Mouse (Mus musculus) thymus, adult 2 months (tissue): ENCODE results near the gene Hhatl. TPM values are rescaled to one million over a fixed set of nuclear protein-coding genes. Genes with fewer than 3 reads are reported as not detected.

Experiments
- DNase-seq: peaks from one replicate; pipeline ENCODE4 v3.0.0; 2021
- H3K27ac ChIP-seq: fragments of 200-500 bp; 2 replicates; pipeline ENCODE4 v1.5.1; 2012; ENCODE audit warnings: low read length, control low read depth; ENCODE audit not compliant: control insufficient read depth, insufficient read depth
- H3K27me3 ChIP-seq: fragments of 200-500 bp; 2 replicates; pipeline ENCODE4 v1.6.1; 2012; ENCODE audit warnings: mild to moderate bottlenecking, low read length, moderate library complexity, mixed read lengths; ENCODE audit not compliant: control insufficient read depth, insufficient read depth
- H3K36me3 ChIP-seq: fragments of 200-500 bp; 2 replicates; pipeline ENCODE4 v1.6.1; 2012; ENCODE audit warnings: mild to moderate bottlenecking, low read length, moderate library complexity; ENCODE audit not compliant: control insufficient read depth, insufficient read depth
- H3K4me1 ChIP-seq: fragments of 200-500 bp; replicated peaks from 2 replicates; pipeline ENCODE4 v1.6.1; 2012; ENCODE audit warnings: low read length; ENCODE audit not compliant: control insufficient read depth, insufficient read depth
- H3K4me3 ChIP-seq: fragments of 200-500 bp; 2 replicates; pipeline ENCODE4 v1.5.1; 2012; ENCODE audit warnings: mild to moderate bottlenecking, low read length, control low read depth, moderate library complexity; ENCODE audit not compliant: control insufficient read depth, insufficient read depth
- CTCF ChIP-seq: fragments of 200-500 bp; IDR thresholded peaks from 2 replicates; pipeline ENCODE4 v1.5.1; 2012; ENCODE audit warnings: mild to moderate bottlenecking, control low read depth, low read length, moderate library complexity, borderline replicate concordance; ENCODE audit not compliant: control insufficient read depth, poor library complexity, insufficient read depth; ENCODE audit errors: extremely low read depth
- POLR2A ChIP-seq: fragments of 200-500 bp; IDR thresholded peaks from 2 replicates; pipeline ENCODE4 v1.6.1; 2012; ENCODE audit warnings: mild to moderate bottlenecking, low read length, control low read depth, moderate library complexity; ENCODE audit not compliant: control insufficient read depth, poor library complexity, insufficient read depth; ENCODE audit errors: extremely low read depth
- WGBS: fragments of 180-500 bp; shearing (Covaris S2); methylation state at CpG from one replicate; pipeline ENCODE4 v1.1.7; 2018; 5-methylcytosine and 5-hydroxymethylcytosine counted together
- polyA plus RNA-seq: library from polyadenylated mRNA; depleted of rRNA; stranded (reverse); fragments of >200 nt; gene quantifications from 2 replicates; pipeline ENCODE4 v1.2.3, GENCODE M21; 2012

Hhatl gene
- polyA plus RNA-seq, 1 experiment = 12.5 TPM

GRCm38 (mm10) chr9:121820765-121821164, 28.5 kb upstream of the Hhatl start:
- TF ChIP-seq POLR2A (no peak), CTCF (no peak)
- no peak for DNase-seq
- no peaks in the 10 kb centered on the region for H3K4me1 ChIP-seq
- H3K27me3 ChIP-seq = no peaks in the 10 kb centered on the region
- no peak overlapping the region for H3K4me3 ChIP-seq
- H3K36me3 ChIP-seq = no peaks in the 10 kb centered on the region
- no peak overlapping the region for H3K27ac ChIP-seq
- 86% methylated on average over 5 of the region's 5 CpGs for WGBS

GRCm38 (mm10) chr9:121819771-121820471, 27.6 kb upstream of the Hhatl start:
- H3K27ac ChIP-seq = no peak overlapping the region
- DNase-seq = no peak

GRCm38 (mm10) chr9:121819073-121819770, 26.9 kb upstream of the Hhatl start:
- no peak for DNase-seq
- Histone ChIP-seq H3K4me1 (no peaks in the 10 kb centered on the region), H3K27me3 (no peaks in the 10 kb centered on the region), H3K4me3 (no peak overlapping the region), H3K36me3 (no peaks in the 10 kb centered on the region), H3K27ac (no peak overlapping the region)
- TF ChIP-seq POLR2A (no peak), CTCF (no peak)
- WGBS = 87% methylated on average over 9 of the region's 9 CpGs

More at GRCm38 (mm10) chr9:121819771-121820471, 27.6 kb upstream of the Hhatl start:
- WGBS = 84% methylated on average over 7 of the region's 7 CpGs
- Histone ChIP-seq H3K4me3 (no peak overlapping the region), H3K27me3 (no peaks in the 10 kb centered on the region), H3K4me1 (no peaks in the 10 kb centered on the region), H3K36me3 (no peaks in the 10 kb centered on the region)
- TF ChIP-seq CTCF (no peak), POLR2A (no peak)

GRCm38 (mm10) chr9:121815183-121815582, 22.9 kb upstream of the Hhatl start:
- DNase-seq = no peak
- Histone ChIP-seq H3K4me1 (no peaks in the 10 kb centered on the region), H3K27ac (no peak overlapping the region), H3K27me3 (no peaks in the 10 kb centered on the region), H3K4me3 (no peak overlapping the region), H3K36me3 (no peaks in the 10 kb centered on the region)
- 30% methylated on average over 6 of the region's 6 CpGs for WGBS
- no peak for TF ChIP-seq CTCF
- TF ChIP-seq POLR2A = no peak

- TF ChIP-seq CTCF = no peak
- no peak for TF ChIP-seq POLR2A
- no peaks in the 10 kb centered on the region for H3K27me3 ChIP-seq
- no peaks in the 10 kb centered on the region for H3K36me3 ChIP-seq
- WGBS = 85% methylated on average over 15 of the region's 15 CpGs
- H3K4me3 ChIP-seq = no peak overlapping the region
- no peak for DNase-seq
- no peak overlapping the region for H3K27ac ChIP-seq
- H3K4me1 ChIP-seq = no peaks in the 10 kb centered on the region
These were observed 17.9 kb upstream of the Hhatl start for GRCm38 (mm10) chr9:121810081-121810821.

- H3K4me1 ChIP-seq = no peaks in the 10 kb centered on the region
- TF ChIP-seq CTCF (no peak), POLR2A (no peak)
- H3K36me3 ChIP-seq = no peaks in the 10 kb centered on the region
- no peaks in the 10 kb centered on the region for H3K27me3 ChIP-seq
- DNase-seq = no peak
- H3K27ac ChIP-seq = no peak overlapping the region
- 92% methylated on average over 3 of the region's 3 CpGs for WGBS
- no peak overlapping the region for H3K4me3 ChIP-seq
These were observed 16.2 kb upstream of the Hhatl start for GRCm38 (mm10) chr9:121808511-121808910.
